6 mouse cellular contexts compared by ENCODE assay signal in the genomic region with DNA sequence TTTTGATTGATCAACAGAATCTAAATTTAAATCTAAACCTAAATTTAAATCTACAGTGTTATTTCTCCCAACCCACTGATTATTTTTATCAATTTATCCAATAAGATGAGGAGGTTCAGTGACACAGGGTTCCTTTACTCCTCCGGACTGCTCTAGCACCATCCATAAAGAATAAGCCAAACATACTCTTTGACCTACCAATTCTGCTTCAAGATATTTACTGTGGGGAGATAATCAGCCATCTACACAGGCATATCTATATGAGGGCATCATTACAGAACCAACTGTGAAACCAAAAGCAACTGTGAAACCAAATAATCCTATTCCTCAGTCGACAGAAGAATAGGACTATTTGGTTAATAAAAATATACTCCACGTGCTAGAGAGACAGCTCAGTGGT.
"Had no signal": no experiment of that assay in that cellular context is flagged by ENCODE, and none has a peak within 500 bp of the region (broad histone marks: within the 10 kb centered on the region; RNA-seq: fewer than 3 reads in every experiment).

No protein-coding gene starts in this region.

- H3K4me1 ChIP-seq: midbrain, embryonic 10.5 days; midbrain, embryonic 12.5 days; neural tube, embryonic 13.5 days had no signal

- H3K27ac ChIP-seq: midbrain, embryonic 10.5 days; midbrain, embryonic 12.5 days; neural tube, embryonic 13.5 days had no signal

- H3K4me3 ChIP-seq: midbrain, embryonic 10.5 days; midbrain, embryonic 12.5 days; myocyte; neural tube, embryonic 13.5 days had no signal

- H3K36me3 ChIP-seq: midbrain, embryonic 10.5 days; midbrain, embryonic 12.5 days; neural tube, embryonic 13.5 days had no signal

- H3K4me2 ChIP-seq: lung, embryonic 14.5 days; midbrain, embryonic 12.5 days; neural tube, embryonic 13.5 days had no signal

- H3K9me3 ChIP-seq: midbrain, embryonic 10.5 days; midbrain, embryonic 12.5 days; neural tube, embryonic 13.5 days had no signal

- H3K27me3 ChIP-seq: midbrain, embryonic 12.5 days; neural tube, embryonic 13.5 days had no signal

- ATAC-seq: midbrain, embryonic 16.5 days had no signal

- H3K9ac ChIP-seq: lung, embryonic 14.5 days; midbrain, embryonic 12.5 days; neural tube, embryonic 13.5 days had no signal
